Mouse (Mus musculus) liver, postnatal 0 days (tissue): ENCODE measurements around the gene Trib2. TPM values are rescaled to one million over a fixed set of nuclear protein-coding genes. Genes with fewer than 3 reads are reported as not detected.
A peak's percentile ranks its signal among the peaks of the same experiment; 100 is the strongest.

Experiments
- ATAC-seq: fragments of 200-750 bp; cut with Nextera tagmentation; 2 replicates; pipeline ENCODE4 v1.8.0; 2017; ENCODE audit warnings: mild to moderate bottlenecking, moderate library complexity
- DNase-seq: peaks from one replicate; pipeline ENCODE4 v3.0.0-alpha.2; 2016
- H3K27ac ChIP-seq: fragments of 300-500 bp; sonication (generic); 2 replicates; pipeline ENCODE4 v1.5.1; 2014; ENCODE audit warnings: antibody characterized with exemption, moderate library complexity, mild to moderate bottlenecking, low read depth
- H3K27me3 ChIP-seq: fragments of 300-500 bp; sonication (generic); 2 replicates; pipeline ENCODE4 v1.6.1; 2014; ENCODE audit warnings: low read length, control low read depth, mixed read lengths; ENCODE audit not compliant: insufficient read depth
- H3K36me3 ChIP-seq: fragments of 300-500 bp; sonication (generic); replicated peaks from 2 replicates; pipeline ENCODE4 v1.6.1; 2014; ENCODE audit warnings: mild to moderate bottlenecking, control low read depth, low read length, moderate library complexity, mixed read lengths; ENCODE audit not compliant: insufficient read depth
- H3K4me1 ChIP-seq: fragments of 300-500 bp; sonication (generic); 2 replicates; pipeline ENCODE4 v1.6.1; 2014; ENCODE audit warnings: antibody characterized with exemption, mild to moderate bottlenecking, control low read depth; ENCODE audit not compliant: insufficient read depth
- H3K4me2 ChIP-seq: fragments of 300-500 bp; sonication (generic); 2 replicates; pipeline ENCODE4 v1.6.1; 2014; ENCODE audit warnings: low read depth, mild to moderate bottlenecking, low read length, moderate library complexity, mixed read lengths
- H3K4me3 ChIP-seq: fragments of 300-500 bp; sonication (generic); 2 replicates; pipeline ENCODE4 v1.5.1; 2014; ENCODE audit warnings: low read depth, low read length
- H3K9ac ChIP-seq: fragments of 300-500 bp; sonication (generic); replicated peaks from 2 replicates; pipeline ENCODE4 v1.6.1; 2014; ENCODE audit warnings: mild to moderate bottlenecking, moderate library complexity
- H3K9me3 ChIP-seq: fragments of 300-500 bp; sonication (generic); 2 replicates; pipeline ENCODE4 v1.6.1; 2016; ENCODE audit warnings: mild to moderate bottlenecking, control low read depth, low read length, mixed read lengths
- CTCF ChIP-seq: sonication (generic); IDR thresholded peaks from 2 replicates; pipeline ENCODE4 v1.5.1; 2016; ENCODE audit warnings: antibody characterized with exemption, low read depth
- EP300 ChIP-seq: IDR thresholded peaks from 2 replicates; pipeline ENCODE4 v1.6.1; 2016; ENCODE audit warnings: antibody characterized with exemption, low read depth, mild to moderate bottlenecking
- WGBS: fragments of 180-500 bp; shearing (Covaris S2); extraction: QIAGEN DNeasy Blood & Tissue Kit; methylation state at CpG from one replicate; pipeline ENCODE4 v1.1.7; 2014; ENCODE audit not compliant: insufficient replicate concordance; 5-methylcytosine and 5-hydroxymethylcytosine counted together
- polyA plus RNA-seq: library from polyadenylated mRNA; unstranded; fragments of >200 nt; fragmentation: Nextera tagmentation; extraction: Ambion mirVana; gene quantifications from 2 replicates; pipeline ENCODE4 v1.2.1, GENCODE M21; 2015

Trib2 gene
- polyA plus RNA-seq, 1 experiment from 2014 or later, result 2.6 TPM

GRCm38 (mm10) chr12:15830750-15831149 lies 14.0 kb upstream of the Trib2 start:
- no peaks in the 10 kb centered on the region for H3K36me3 ChIP-seq
- no peak overlapping the region for H3K4me3 ChIP-seq
- no peak for TF ChIP-seq CTCF
- no peak for TF ChIP-seq EP300
- no peak for DNase-seq
- H3K27ac ChIP-seq, result no peak overlapping the region
- ATAC-seq, result no peak
- H3K4me1 ChIP-seq, result no peaks in the 10 kb centered on the region
- no peak overlapping the region for H3K4me2 ChIP-seq
- WGBS, result 79% methylated on average over 3 of the region's 3 CpGs
- no peaks in the 10 kb centered on the region for H3K27me3 ChIP-seq
- no peak overlapping the region for H3K9ac ChIP-seq
- H3K9me3 ChIP-seq, result no peaks in the 10 kb centered on the region

- ATAC-seq (no peak), DNase-seq (no peak)
- TF ChIP-seq CTCF (no peak), EP300 (no peak)
Observed at GRCm38 (mm10) chr12:15828815-15829398, 12.2 kb upstream of the Trib2 start.

GRCm38 (mm10) chr12:15821019-15821418 lies 4.3 kb upstream of the Trib2 start:
- Histone ChIP-seq H3K9ac (no peak overlapping the region), H3K27ac (no peak overlapping the region), H3K4me1 (peaks cover 5% of the 10 kb centered on the region), H3K27me3 (peaks cover 4% of the 10 kb centered on the region; the same call in 1 of the 2 replicates), H3K4me3 (no peak overlapping the region), H3K9me3 (no peaks in the 10 kb centered on the region), H3K4me2 (no peak overlapping the region), H3K36me3 (no peaks in the 10 kb centered on the region)
- ATAC-seq (no peak), DNase-seq (no peak)
- TF ChIP-seq CTCF (no peak), EP300 (no peak)

More at GRCm38 (mm10) chr12:15828815-15829398, 12.2 kb upstream of the Trib2 start:
- Histone ChIP-seq H3K27ac (no peak overlapping the region), H3K36me3 (no peaks in the 10 kb centered on the region), H3K27me3 (no peaks in the 10 kb centered on the region), H3K4me1 (no peaks in the 10 kb centered on the region), H3K9me3 (no peaks in the 10 kb centered on the region), H3K4me2 (no peak overlapping the region), H3K9ac (no peak overlapping the region), H3K4me3 (no peak overlapping the region)
- WGBS, result 43% methylated on average over 2 of the region's 2 CpGs

- TF ChIP-seq CTCF, result no peak
- no peak for TF ChIP-seq EP300
- 0 out of 2 replicates have a peak overlapping the region, but pooled peaks have one; percentile 26 for H3K9ac ChIP-seq
- H3K4me2 ChIP-seq, result peak overlapping the region; percentile 90
- DNase-seq (no peak), ATAC-seq (no peak)
- no peak overlapping the region for H3K27ac ChIP-seq
- 37% methylated on average over 4 of the region's 4 CpGs for WGBS
- H3K9me3 ChIP-seq, result no peaks in the 10 kb centered on the region
- H3K4me3 ChIP-seq, result peak overlapping the region; percentile 67
- peaks cover 5% of the 10 kb centered on the region for H3K4me1 ChIP-seq
- H3K36me3 ChIP-seq, result no peaks in the 10 kb centered on the region
- peaks cover 9% of the 10 kb centered on the region for H3K27me3 ChIP-seq
Observed at GRCm38 (mm10) chr12:15817365-15817764, 643 bp upstream of the Trib2 start.

GRCm38 (mm10) chr12:15816254-15816605 lies 492 bp downstream of the Trib2 start:
- TF ChIP-seq CTCF (no peak), EP300 (no peak)
- Histone ChIP-seq H3K4me2 (peak overlapping the region; percentile 90), H3K27ac (peak overlapping the region; percentile 53; the same call in 1 of the 2 replicates), H3K4me3 (peak overlapping the region; percentile 67), H3K36me3 (no peaks in the 10 kb centered on the region), H3K4me1 (peaks cover 5% of the 10 kb centered on the region), H3K9ac (peak overlapping the region; percentile 67), H3K9me3 (no peaks in the 10 kb centered on the region), H3K27me3 (peaks cover 9% of the 10 kb centered on the region)
- WGBS, result under 1% methylated on average over 23 of the region's 23 CpGs
- ATAC-seq (no peak), DNase-seq (peak; percentile 29)

- peaks cover 9% of the 10 kb centered on the region for H3K27me3 ChIP-seq
- peak overlapping the region; percentile 64 for H3K27ac ChIP-seq
- H3K4me1 ChIP-seq, result peaks cover 5% of the 10 kb centered on the region
- peak overlapping the region; percentile 67 for H3K9ac ChIP-seq
- peak; percentile 38 for DNase-seq
- TF ChIP-seq EP300 (no peak), CTCF (peak; percentile 40)
- no peaks in the 10 kb centered on the region for H3K36me3 ChIP-seq
- peak overlapping the region; percentile 67 for H3K4me3 ChIP-seq
- H3K9me3 ChIP-seq, result no peaks in the 10 kb centered on the region
- ATAC-seq, result no peak
- 1% methylated on average over 49 of the region's 49 CpGs for WGBS
- H3K4me2 ChIP-seq, result peak overlapping the region; percentile 90
Observed at GRCm38 (mm10) chr12:15815576-15816253, 1.0 kb downstream of the Trib2 start.
